Mouse (Mus musculus) ES-Bruce4 (cell line): ENCODE data around the gene Xpo5. TPM values are rescaled to one million over a fixed set of nuclear protein-coding genes. Genes with fewer than 3 reads are reported as not detected.

Source experiments
- H3K27ac ChIP-seq: 2 replicates; pipeline ENCODE4 v1.5.1; 2012; ENCODE audit warnings: low read length, inconsistent platforms; ENCODE audit not compliant: insufficient read depth
- H3K27me3 ChIP-seq: 2 replicates; pipeline ENCODE4 v1.6.1; 2012; ENCODE audit warnings: mild to moderate bottlenecking, low read length, inconsistent platforms; ENCODE audit not compliant: control insufficient read depth, poor library complexity, insufficient read depth, severe bottlenecking
- H3K36me3 ChIP-seq: 2 replicates; pipeline ENCODE4 v1.6.1; 2012; ENCODE audit warnings: inconsistent platforms, mild to moderate bottlenecking, low read length, moderate library complexity; ENCODE audit not compliant: control insufficient read depth, poor library complexity, insufficient read depth, severe bottlenecking
- H3K4me1 ChIP-seq: one replicate; pipeline ENCODE4 v1.8.1; 2011; ENCODE audit warnings: low read length; ENCODE audit not compliant: control insufficient read depth, insufficient read depth
- H3K4me3 ChIP-seq: 2 replicates; pipeline ENCODE4 v1.5.1; 2011; ENCODE audit warnings: low read depth, mild to moderate bottlenecking, low read length
- H3K9ac ChIP-seq: 2 replicates; pipeline ENCODE4 v1.6.1; 2012; ENCODE audit warnings: low read depth, mild to moderate bottlenecking, inconsistent platforms; ENCODE audit not compliant: poor library complexity, severe bottlenecking
- H3K9me3 ChIP-seq: replicated peaks from 2 replicates; pipeline ENCODE4 v1.6.1; 2012; ENCODE audit warnings: mild to moderate bottlenecking, low read length, inconsistent platforms; ENCODE audit not compliant: control insufficient read depth, poor library complexity, insufficient read depth, severe bottlenecking
- CTCF ChIP-seq: IDR thresholded peaks from one replicate; pipeline ENCODE4 v1.8.1; 2011; ENCODE audit warnings: low read depth, low read length
- EP300 ChIP-seq: IDR thresholded peaks from 2 replicates; pipeline ENCODE4 v1.6.1; 2011; ENCODE audit warnings: low read depth, low read length; ENCODE audit not compliant: insufficient read depth
- POLR2A ChIP-seq: IDR thresholded peaks from one replicate; pipeline ENCODE4 v1.8.1; 2011; ENCODE audit warnings: low read length; ENCODE audit not compliant: insufficient read depth
- polyA plus RNA-seq: library from polyadenylated mRNA; stranded (reverse); fragments of >200 nt; gene quantifications from 2 replicates; pipeline ENCODE4 v1.2.4, GENCODE M21; 2011; ENCODE audit warnings: low read depth; ENCODE audit not compliant: missing spikeins, insufficient read depth, insufficient read length

Gene Xpo5
- polyA plus RNA-seq, 1 experiment, result 77.8 TPM

- Histone ChIP-seq H3K27me3 (no peaks in the 10 kb centered on the region), H3K9ac (peak overlapping the region; percentile 56; the same call in 1 of the 2 replicates), H3K4me3 (no peak overlapping the region), H3K9me3 (no peaks in the 10 kb centered on the region), H3K27ac (no peak overlapping the region), H3K4me1 (peaks cover 2% of the 10 kb centered on the region), H3K36me3 (no peaks in the 10 kb centered on the region)
- TF ChIP-seq CTCF (no peak), EP300 (no peak), POLR2A (no peak)
These were observed 43.3 kb upstream of the Xpo5 start for GRCm38 (mm10) chr17:46159236-46159635.

- Histone ChIP-seq H3K4me1 (peaks cover 2% of the 10 kb centered on the region), H3K9me3 (no peaks in the 10 kb centered on the region), H3K36me3 (no peaks in the 10 kb centered on the region), H3K9ac (peak overlapping the region; percentile 56), H3K4me3 (peak overlapping the region; percentile 80), H3K27ac (peak overlapping the region; percentile 83), H3K27me3 (no peaks in the 10 kb centered on the region)
- no peak for TF ChIP-seq CTCF
- TF ChIP-seq POLR2A, result no peak
- no peak for TF ChIP-seq EP300
These were observed 42.4 kb upstream of the Xpo5 start for GRCm38 (mm10) chr17:46160090-46160662.

- H3K36me3 ChIP-seq, result no peaks in the 10 kb centered on the region
- TF ChIP-seq EP300 (no peak), POLR2A (no peak), CTCF (no peak)
- H3K9me3 ChIP-seq, result no peaks in the 10 kb centered on the region
- H3K27me3 ChIP-seq, result no peaks in the 10 kb centered on the region
- peak within 1 kb of the TSS; percentile 86 for H3K9ac ChIP-seq
- peaks cover 2% of the 10 kb centered on the region for H3K4me1 ChIP-seq
- peak within 1 kb of the TSS; percentile 83 for H3K27ac ChIP-seq
- peak within 1 kb of the TSS; percentile 80 for H3K4me3 ChIP-seq
These were observed 41.9 kb upstream of the Xpo5 start, which contains the start of gene Gtpbp2 for GRCm38 (mm10) chr17:46160686-46161085. Gene Gtpbp2, plus strand, starts transcription at chr17:46161032.

- Histone ChIP-seq H3K27me3 (no peaks in the 10 kb centered on the region), H3K4me3 (peak overlapping the region; percentile 71), H3K9ac (peak overlapping the region; percentile 86), H3K9me3 (no peaks in the 10 kb centered on the region), H3K36me3 (no peaks in the 10 kb centered on the region), H3K27ac (no peak overlapping the region), H3K4me1 (peaks cover 2% of the 10 kb centered on the region)
- no peak for TF ChIP-seq CTCF
- TF ChIP-seq POLR2A, result no peak
- TF ChIP-seq EP300, result no peak
These were observed 41.4 kb upstream of the Xpo5 start for GRCm38 (mm10) chr17:46161179-46161578.

- Histone ChIP-seq H3K27ac (no peak overlapping the region), H3K4me1 (peaks cover 2% of the 10 kb centered on the region), H3K9ac (peak overlapping the region; percentile 86), H3K9me3 (no peaks in the 10 kb centered on the region), H3K4me3 (peak overlapping the region; percentile 71), H3K27me3 (no peaks in the 10 kb centered on the region), H3K36me3 (no peaks in the 10 kb centered on the region)
- TF ChIP-seq POLR2A (no peak), EP300 (no peak), CTCF (no peak)
These were observed 40.9 kb upstream of the Xpo5 start for GRCm38 (mm10) chr17:46161710-46162109.

GRCm38 (mm10) chr17:46162551-46162950 is 40.0 kb upstream of the Xpo5 start:
- Histone ChIP-seq H3K9me3 (no peaks in the 10 kb centered on the region), H3K27me3 (no peaks in the 10 kb centered on the region), H3K9ac (no peak overlapping the region), H3K4me3 (no peak overlapping the region), H3K27ac (no peak overlapping the region), H3K36me3 (no peaks in the 10 kb centered on the region), H3K4me1 (peaks cover 2% of the 10 kb centered on the region)
- TF ChIP-seq EP300 (no peak), POLR2A (no peak), CTCF (no peak)
